Mouse (Mus musculus): ENCODE measurements around the gene Ccl20. TPM values are rescaled to one million over a fixed set of nuclear protein-coding genes. Genes with fewer than 3 reads are reported as not detected.

Ccl20 gene
- total RNA-seq, 2 experiments from 2014 or later, result not detected

- no peak for TF ChIP-seq CTCF (IDR thresholded peaks at IDR 0.05)
- intact Hi-C loops (cut with DNase I), result no loop called here
- Histone ChIP-seq H3K27ac (no peak overlapping the region), H3K4me3 (no peak overlapping the region)
- DNase-seq, result no peak
Observed at GRCm38 (mm10) chr1:83107410-83107978, 9.1 kb upstream of the Ccl20 start.

GRCm38 (mm10) chr1:83110992-83111391 is 5.6 kb upstream of the Ccl20 start:
- Histone ChIP-seq H3K4me3 (no peak overlapping the region), H3K27ac (no peak overlapping the region)
- no peak for TF ChIP-seq CTCF (IDR thresholded peaks at IDR 0.05)
- intact Hi-C loops (cut with DNase I), result no loop called here
- DNase-seq, result no peak

- H3K4me3 ChIP-seq, result no peak overlapping the region
- no peak for TF ChIP-seq CTCF (IDR thresholded peaks at IDR 0.05)
- intact Hi-C loops (cut with DNase I), result no loop called here
- no peak overlapping the region for H3K27ac ChIP-seq
- DNase-seq, result no peak
Observed at GRCm38 (mm10) chr1:83111726-83112125, 4.8 kb upstream of the Ccl20 start.

- no peak for TF ChIP-seq CTCF (IDR thresholded peaks at IDR 0.05)
- Histone ChIP-seq H3K4me3 (no peak overlapping the region), H3K27ac (no peak overlapping the region)
- intact Hi-C loops (cut with DNase I), result no loop called here
- DNase-seq, result no peak
Observed at GRCm38 (mm10) chr1:83117217-83117616, 651 bp downstream of the Ccl20 start.

GRCm38 (mm10) chr1:83117661-83118060 is 1.1 kb downstream of the Ccl20 start:
- no peak overlapping the region for H3K4me3 ChIP-seq
- no peak for DNase-seq
- no peak overlapping the region for H3K27ac ChIP-seq
- TF ChIP-seq CTCF (IDR thresholded peaks at IDR 0.05), result no peak
- intact Hi-C loops (cut with DNase I), result no loop called here

- intact Hi-C loops (cut with DNase I), result no loop called here
- Histone ChIP-seq H3K4me3 (no peak overlapping the region), H3K27ac (no peak overlapping the region)
- DNase-seq, result no peak
- no peak for TF ChIP-seq CTCF (IDR thresholded peaks at IDR 0.05)
Observed at GRCm38 (mm10) chr1:83119903-83120302, 3.3 kb downstream of the Ccl20 start.

- DNase-seq, result no peak
- Histone ChIP-seq H3K4me3 (no peak overlapping the region), H3K27ac (no peak overlapping the region)
- TF ChIP-seq CTCF (IDR thresholded peaks at IDR 0.05), result no peak
- intact Hi-C loops (cut with DNase I), result no loop called here
Observed at GRCm38 (mm10) chr1:83120312-83120711, 3.7 kb downstream of the Ccl20 start.

- no peak for DNase-seq
- H3K27ac ChIP-seq, result no peak overlapping the region
- intact Hi-C loops (cut with DNase I), result no loop called here
- no peak overlapping the region for H3K4me3 ChIP-seq
- TF ChIP-seq CTCF (IDR thresholded peaks at IDR 0.05), result no peak
Observed at GRCm38 (mm10) chr1:83123201-83123600, 6.6 kb downstream of the Ccl20 start.

GRCm38 (mm10) chr1:83135829-83136228 is 19.3 kb downstream of the Ccl20 start:
- no peak overlapping the region for H3K4me3 ChIP-seq
- no peak for TF ChIP-seq CTCF (IDR thresholded peaks at IDR 0.05)
- intact Hi-C loops (cut with DNase I), result no loop called here
- no peak for DNase-seq
- no peak overlapping the region for H3K27ac ChIP-seq

- H3K27ac ChIP-seq, result no peak overlapping the region
- H3K4me3 ChIP-seq, result no peak overlapping the region
- intact Hi-C loops (cut with DNase I), result no loop called here
- no peak for TF ChIP-seq CTCF (IDR thresholded peaks at IDR 0.05)
- no peak for DNase-seq
Observed at GRCm38 (mm10) chr1:83137847-83138246, 21.3 kb downstream of the Ccl20 start.

GRCm38 (mm10) chr1:83138721-83139120 is 22.2 kb downstream of the Ccl20 start:
- no peak overlapping the region for H3K4me3 ChIP-seq
- TF ChIP-seq CTCF (IDR thresholded peaks at IDR 0.05), result no peak
- intact Hi-C loops (cut with DNase I), result no loop called here
- no peak for DNase-seq
- no peak overlapping the region for H3K27ac ChIP-seq

GRCm38 (mm10) chr1:83141510-83141909 is 24.9 kb downstream of the Ccl20 start:
- DNase-seq, result no peak
- Histone ChIP-seq H3K27ac (no peak overlapping the region), H3K4me3 (no peak overlapping the region)
- no peak for TF ChIP-seq CTCF (IDR thresholded peaks at IDR 0.05)
- intact Hi-C loops (cut with DNase I), result no loop called here

- H3K27ac ChIP-seq, result no peak overlapping the region
- no peak overlapping the region for H3K4me3 ChIP-seq
- DNase-seq, result no peak
- intact Hi-C loops (cut with DNase I), result no loop called here
- TF ChIP-seq CTCF (IDR thresholded peaks at IDR 0.05), result no peak
Observed at GRCm38 (mm10) chr1:83142055-83142454, 25.5 kb downstream of the Ccl20 start.

GRCm38 (mm10) chr1:83146547-83146946 is 30.0 kb downstream of the Ccl20 start:
- TF ChIP-seq CTCF (IDR thresholded peaks at IDR 0.05), result no peak
- DNase-seq, result no peak
- intact Hi-C loops (cut with DNase I), result no loop called here
- Histone ChIP-seq H3K4me3 (no peak overlapping the region), H3K27ac (no peak overlapping the region)

Measured in gastrocnemius, adult 2 months (tissue).